Mouse (Mus musculus) limb, embryonic 10.5 days (tissue): ENCODE data around the gene Krtap16-1. TPM values are rescaled to one million over a fixed set of nuclear protein-coding genes. Genes with fewer than 3 reads are reported as not detected.

Experiments
- DNase-seq: peaks from one replicate; pipeline ENCODE4 v3.0.0-alpha.2; 2017; ENCODE audit warnings: low spot score
- H3K27ac ChIP-seq: fragments of 300-500 bp; sonication (generic); 2 replicates; pipeline ENCODE4 v1.5.1; 2016; ENCODE audit warnings: mild to moderate bottlenecking
- H3K27me3 ChIP-seq: fragments of 300-500 bp; sonication (generic); 2 replicates; pipeline ENCODE4 v1.6.1; 2016; ENCODE audit warnings: low read depth, mild to moderate bottlenecking; ENCODE audit not compliant: poor library complexity, severe bottlenecking
- H3K36me3 ChIP-seq: fragments of 300-500 bp; sonication (generic); 2 replicates; pipeline ENCODE4 v1.6.1; 2016; ENCODE audit warnings: mild to moderate bottlenecking, moderate library complexity
- H3K4me1 ChIP-seq: fragments of 300-500 bp; sonication (generic); 2 replicates; pipeline ENCODE4 v1.6.1; 2016
- H3K4me3 ChIP-seq: fragments of 300-500 bp; sonication (generic); 2 replicates; pipeline ENCODE4 v1.5.1; 2016; ENCODE audit warnings: mild to moderate bottlenecking, moderate library complexity
- H3K9me3 ChIP-seq: fragments of 300-500 bp; sonication (generic); replicated peaks from 2 replicates; pipeline ENCODE4 v1.6.1; 2016; ENCODE audit warnings: mild to moderate bottlenecking
- WGBS: fragments of 180-500 bp; shearing (Covaris S2); methylation state at CpG from one replicate; pipeline ENCODE4 v1.1.7; 2016; 5-methylcytosine and 5-hydroxymethylcytosine counted together
- polyA plus RNA-seq: library from polyadenylated mRNA; unstranded; fragments of >200 nt; fragmentation: Nextera tagmentation; extraction: Ambion mirVana; gene quantifications from 2 replicates; pipeline ENCODE4 v1.2.1, GENCODE M21; 2016

Gene Krtap16-1
- polyA plus RNA-seq, 1 experiment from 2014 or later = not detected

DNA sequence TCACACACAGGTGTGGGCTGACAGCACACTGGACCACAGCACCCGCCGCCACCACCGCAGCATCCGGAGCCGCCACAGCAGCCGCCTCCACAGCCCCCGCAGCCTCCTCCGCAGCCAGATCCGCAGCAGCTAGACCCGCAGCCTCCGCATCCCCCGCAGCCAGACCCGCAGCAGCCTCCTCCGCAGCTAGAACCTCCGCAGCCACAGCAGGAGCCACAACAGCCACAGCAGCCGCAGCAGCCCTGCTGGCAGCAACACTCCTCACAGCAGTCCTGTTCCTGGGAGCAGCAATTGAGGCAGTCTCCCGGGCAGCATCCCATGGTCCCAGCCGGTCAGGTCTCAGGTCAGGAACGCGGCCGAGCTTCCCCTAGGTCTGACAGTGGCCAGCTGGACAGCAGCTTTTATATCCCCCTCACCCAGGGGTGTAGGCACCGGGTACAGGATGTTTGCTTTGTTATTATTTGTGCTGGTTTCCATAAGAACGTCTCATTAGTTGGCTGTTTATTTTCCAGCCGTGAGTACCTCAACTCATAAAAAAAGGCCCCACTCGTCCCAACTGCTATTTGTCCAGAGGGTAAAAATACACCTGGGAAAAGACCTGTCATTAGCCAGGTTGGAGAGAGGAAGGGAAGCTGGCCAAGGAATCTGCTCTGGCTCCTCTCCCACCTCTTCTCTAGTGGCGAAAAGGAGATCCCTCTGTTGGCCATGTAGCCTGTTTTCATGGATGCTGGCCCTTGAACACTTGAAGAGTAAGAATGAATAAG, 7.4 kb upstream of the Krtap16-1 start, which contains the start of gene Krtap17-1:
Krtap17-1 (minus strand) TSS at position 375 of the 764 bp plus-strand sequence.
- H3K36me3 ChIP-seq = no peaks in the 10 kb centered on the region
- H3K9me3 ChIP-seq = no peaks in the 10 kb centered on the region
- peaks cover 27% of the 10 kb centered on the region for H3K27me3 ChIP-seq
- H3K4me3 ChIP-seq = peak within 1 kb of the TSS; percentile 33
- peak; percentile 33 for DNase-seq
- WGBS = 33% methylated on average over 26 of the region's 26 CpGs
- peaks cover 9% of the 10 kb centered on the region for H3K4me1 ChIP-seq
- H3K27ac ChIP-seq = no peak within 1 kb of the TSS

DNA sequence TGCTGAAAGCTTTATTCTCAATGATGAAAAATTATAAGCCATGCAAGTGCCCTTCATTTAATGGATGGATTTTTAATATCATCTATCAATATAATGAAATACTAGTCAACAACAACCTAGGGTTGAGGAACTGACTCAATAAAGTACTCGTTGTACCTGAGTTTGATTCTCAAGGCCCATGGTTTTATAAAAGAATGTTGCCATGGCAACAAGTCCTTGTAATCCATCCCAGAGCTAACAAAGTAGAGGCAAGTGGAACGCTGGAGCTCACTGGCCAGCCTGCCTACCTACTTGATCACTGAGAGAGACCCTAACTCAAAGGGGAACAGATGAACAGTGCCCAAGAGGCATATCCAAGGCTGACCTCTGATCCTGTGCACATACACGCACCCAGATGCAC, 4.2 kb upstream of the Krtap16-1 start:
- no peak overlapping the region for H3K4me3 ChIP-seq
- peaks cover 15% of the 10 kb centered on the region for H3K4me1 ChIP-seq
- no peak overlapping the region for H3K27ac ChIP-seq
- no peak for DNase-seq
- peaks cover 27% of the 10 kb centered on the region for H3K27me3 ChIP-seq
- WGBS = 92% methylated on average over 3 of the region's 3 CpGs
- no peaks in the 10 kb centered on the region for H3K36me3 ChIP-seq
- H3K9me3 ChIP-seq = no peaks in the 10 kb centered on the region

DNA sequence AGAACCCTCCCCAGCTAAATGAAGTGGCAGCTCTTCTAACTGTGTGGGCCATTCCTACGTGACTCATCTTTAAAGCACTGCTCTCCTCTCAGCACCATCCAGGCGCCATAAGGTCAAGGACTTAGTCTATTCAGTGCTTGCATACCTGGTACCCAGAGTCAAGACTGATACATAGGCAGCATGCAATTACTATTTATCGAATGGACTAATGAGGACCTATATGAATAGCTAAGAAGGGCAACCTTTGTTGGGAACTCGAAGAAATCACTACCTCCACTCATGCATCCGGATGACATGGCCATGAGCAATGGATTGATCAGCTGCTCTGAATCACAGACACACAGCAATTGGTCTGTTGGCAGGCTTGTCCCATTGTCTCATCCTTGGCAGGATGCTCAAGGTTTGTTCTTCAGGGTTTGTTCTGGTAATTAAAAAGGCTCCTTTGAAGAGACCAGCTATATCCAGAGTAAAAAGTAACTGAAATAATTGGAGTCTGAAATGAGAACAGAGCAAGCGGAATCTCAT, 3.5 kb upstream of the Krtap16-1 start:
- H3K4me1 ChIP-seq = peaks cover 15% of the 10 kb centered on the region
- H3K27ac ChIP-seq = no peak overlapping the region
- no peaks in the 10 kb centered on the region for H3K9me3 ChIP-seq
- no peak for DNase-seq
- peaks cover 26% of the 10 kb centered on the region for H3K27me3 ChIP-seq
- no peak overlapping the region for H3K4me3 ChIP-seq
- no peaks in the 10 kb centered on the region for H3K36me3 ChIP-seq
- WGBS = 86% methylated on average over 6 of the region's 6 CpGs

DNA sequence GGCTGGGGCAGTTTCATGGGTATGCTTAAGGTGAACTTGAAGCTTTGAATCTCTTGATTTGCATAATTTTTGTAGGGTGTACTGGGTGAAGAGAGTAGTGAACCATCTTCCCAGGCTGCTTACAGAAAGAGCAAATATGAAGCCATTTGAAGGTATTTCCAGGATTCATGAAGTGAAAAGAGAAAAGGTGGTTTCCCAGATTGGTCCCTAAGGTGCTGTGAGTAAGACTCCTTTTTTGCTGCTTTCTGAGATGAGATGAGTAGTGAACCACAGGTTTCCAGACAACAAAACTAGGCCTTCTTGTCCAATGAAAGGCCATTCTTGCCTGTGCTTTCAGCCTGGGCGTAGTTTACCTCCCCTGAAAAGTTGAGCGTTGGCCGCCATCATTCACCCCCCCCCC, 2.1 kb upstream of the Krtap16-1 start:
- peaks cover 9% of the 10 kb centered on the region for H3K4me1 ChIP-seq
- no peak for DNase-seq
- 98% methylated on average over 3 of the region's 3 CpGs for WGBS
- H3K4me3 ChIP-seq = no peak overlapping the region
- H3K36me3 ChIP-seq = no peaks in the 10 kb centered on the region
- peaks cover 12% of the 10 kb centered on the region for H3K27me3 ChIP-seq
- no peaks in the 10 kb centered on the region for H3K9me3 ChIP-seq
- H3K27ac ChIP-seq = no peak overlapping the region

DNA sequence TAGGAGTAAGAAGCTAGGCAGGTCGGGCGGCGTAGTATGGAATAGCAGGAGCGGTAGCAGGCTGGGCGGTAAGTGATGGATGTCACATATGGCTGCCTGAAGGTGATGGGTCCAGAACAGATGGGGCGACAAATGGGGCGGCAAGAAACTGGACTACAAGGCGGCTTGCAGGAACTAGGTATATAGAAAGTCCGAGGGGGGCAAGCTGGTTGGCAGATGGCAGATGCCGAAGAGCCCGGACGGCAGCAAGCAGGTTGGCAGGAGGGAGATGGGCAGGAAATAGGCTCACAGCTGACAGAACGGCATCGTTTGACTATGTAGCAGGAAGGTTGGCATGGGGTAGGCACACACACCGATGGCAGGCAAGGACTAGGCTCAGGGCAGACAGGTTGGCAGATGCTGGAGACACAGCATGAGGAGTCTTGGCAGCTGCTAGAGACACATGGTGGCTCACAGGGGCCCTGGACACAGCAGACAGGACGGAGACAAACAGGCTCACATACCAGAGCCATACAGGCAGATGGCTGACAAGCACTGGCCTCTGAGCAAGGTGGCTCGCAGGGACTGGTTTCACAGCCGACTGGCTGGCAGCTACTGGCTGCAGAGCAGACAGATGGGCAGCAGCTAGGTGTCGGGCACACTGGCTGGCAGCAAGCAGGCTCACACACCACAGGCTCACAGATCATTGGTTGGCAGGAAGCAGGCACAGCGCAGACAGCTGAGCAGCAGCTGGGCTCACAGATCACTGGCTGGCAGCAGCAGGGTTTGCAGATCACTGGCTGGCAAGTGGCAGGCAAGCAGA, 905 bp downstream of the Krtap16-1 start:
- DNase-seq = no peak
- WGBS = 85% methylated on average over 20 of the region's 20 CpGs

DNA sequence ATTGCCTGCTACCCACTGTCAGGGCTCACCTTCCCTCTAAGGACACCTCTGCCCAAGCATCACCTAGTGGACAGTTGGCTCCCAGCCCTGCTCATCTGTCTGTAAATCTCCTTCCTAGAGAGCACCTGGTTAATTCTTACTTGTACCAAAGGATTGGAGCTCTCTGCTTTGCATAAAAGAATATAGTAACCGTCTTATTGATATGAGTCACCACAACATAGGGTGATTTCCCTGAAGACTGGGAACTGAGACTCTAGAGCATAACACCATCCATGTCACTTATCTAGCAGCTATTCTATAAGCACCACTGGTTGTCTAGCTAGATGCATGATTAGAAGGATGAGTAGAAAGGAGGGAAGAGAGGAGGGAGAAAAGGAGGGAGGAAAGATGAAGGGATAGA, 3.0 kb downstream of the Krtap16-1 start:
- Histone ChIP-seq H3K36me3 (no peaks in the 10 kb centered on the region), H3K9me3 (no peaks in the 10 kb centered on the region), H3K27me3 (no peaks in the 10 kb centered on the region), H3K4me3 (no peak overlapping the region), H3K4me1 (0 out of 2 replicates have a peak, but pooled peaks cover 6% of the 10 kb centered on the region), H3K27ac (no peak overlapping the region)
- 95% methylated on average over 1 of the region's 1 CpGs for WGBS
- DNase-seq = no peak

More for the DNA sequence above, 905 bp downstream of the Krtap16-1 start:
- Histone ChIP-seq H3K27me3 (no peaks in the 10 kb centered on the region), H3K4me1 (0 out of 2 replicates have a peak, but pooled peaks cover 6% of the 10 kb centered on the region), H3K27ac (no peak overlapping the region), H3K4me3 (no peak overlapping the region), H3K9me3 (no peaks in the 10 kb centered on the region), H3K36me3 (no peaks in the 10 kb centered on the region)

DNA sequence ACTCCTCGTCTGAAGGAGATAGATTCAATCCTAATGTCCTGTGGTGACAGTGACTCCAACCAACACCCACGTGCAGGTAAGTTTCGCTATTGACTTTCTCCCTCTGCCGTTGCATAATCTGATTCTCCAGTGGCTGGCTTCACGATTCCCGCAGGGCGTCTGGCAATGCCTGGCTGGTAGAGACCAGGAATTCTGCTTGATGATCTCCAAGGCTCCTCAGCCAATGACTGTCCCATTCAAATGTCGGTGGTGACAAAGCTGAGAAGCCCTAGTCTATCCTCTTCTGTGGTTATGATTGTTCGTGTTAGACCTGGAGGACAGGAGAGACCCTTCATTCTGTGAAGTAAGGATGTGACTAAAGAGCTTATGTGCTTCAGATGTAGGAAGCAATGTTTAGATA, 3.7 kb downstream of the Krtap16-1 start:
- 91% methylated on average over 9 of the region's 9 CpGs for WGBS
- H3K36me3 ChIP-seq = no peaks in the 10 kb centered on the region
- H3K4me3 ChIP-seq = no peak overlapping the region
- no peak for DNase-seq
- no peaks in the 10 kb centered on the region for H3K27me3 ChIP-seq
- 0 out of 2 replicates have a peak, but pooled peaks cover 6% of the 10 kb centered on the region for H3K4me1 ChIP-seq
- no peak overlapping the region for H3K27ac ChIP-seq
- no peaks in the 10 kb centered on the region for H3K9me3 ChIP-seq

DNA sequence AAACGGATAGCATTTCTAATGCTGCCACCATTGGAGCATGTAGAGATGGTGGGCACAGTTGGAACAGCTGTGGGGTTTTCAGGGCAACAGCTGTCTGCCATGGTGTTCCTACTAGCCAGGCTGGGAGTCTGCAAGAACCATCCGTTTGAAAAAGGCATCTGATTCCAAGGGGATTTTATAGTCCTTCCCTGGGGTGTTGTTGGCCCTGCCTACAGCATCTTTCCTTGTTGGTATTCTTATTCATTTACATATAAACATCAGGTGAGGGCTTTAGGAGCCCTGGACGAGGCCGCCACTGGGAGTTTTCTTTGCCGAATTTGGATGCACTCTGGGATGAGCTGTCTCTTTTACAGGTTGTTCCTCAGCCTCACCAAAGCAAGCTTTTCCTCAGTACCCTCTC, 7.4 kb downstream of the Krtap16-1 start, which contains the start of gene Krtap29-1:
Krtap29-1 (minus strand) TSS at position 101 of the 400 bp plus-strand sequence.
- DNase-seq = no peak
- Histone ChIP-seq H3K9me3 (no peaks in the 10 kb centered on the region), H3K27me3 (no peaks in the 10 kb centered on the region), H3K27ac (no peak within 1 kb of the TSS), H3K36me3 (no peaks in the 10 kb centered on the region), H3K4me1 (no peaks in the 10 kb centered on the region), H3K4me3 (no peak within 1 kb of the TSS)
- WGBS = 68% methylated on average over 5 of the region's 5 CpGs

DNA sequence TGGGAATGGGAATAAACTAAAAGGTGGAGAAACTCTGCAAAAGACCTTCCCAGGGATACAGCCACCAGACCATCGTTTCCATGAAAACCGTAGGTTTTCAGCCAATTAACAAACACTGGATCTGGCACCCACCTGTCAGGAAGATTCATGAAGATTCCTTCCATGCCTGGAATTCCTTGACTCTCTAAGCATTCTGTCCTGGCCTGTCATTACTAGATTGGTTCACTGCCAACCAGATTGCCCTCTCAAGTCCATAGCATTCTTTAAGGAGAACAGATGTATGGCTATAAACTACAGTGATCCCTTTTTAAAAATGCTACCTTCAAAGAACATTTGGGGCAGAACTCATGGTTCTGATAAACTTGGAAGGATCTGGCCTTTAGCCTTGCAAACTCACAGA, 20.4 kb downstream of the Krtap16-1 start:
- Histone ChIP-seq H3K27me3 (no peaks in the 10 kb centered on the region), H3K36me3 (no peaks in the 10 kb centered on the region), H3K4me1 (no peaks in the 10 kb centered on the region), H3K9me3 (no peaks in the 10 kb centered on the region), H3K4me3 (no peak overlapping the region), H3K27ac (no peak overlapping the region)
- WGBS = 26% methylated on average over 2 of the region's 2 CpGs
- no peak for DNase-seq

DNA sequence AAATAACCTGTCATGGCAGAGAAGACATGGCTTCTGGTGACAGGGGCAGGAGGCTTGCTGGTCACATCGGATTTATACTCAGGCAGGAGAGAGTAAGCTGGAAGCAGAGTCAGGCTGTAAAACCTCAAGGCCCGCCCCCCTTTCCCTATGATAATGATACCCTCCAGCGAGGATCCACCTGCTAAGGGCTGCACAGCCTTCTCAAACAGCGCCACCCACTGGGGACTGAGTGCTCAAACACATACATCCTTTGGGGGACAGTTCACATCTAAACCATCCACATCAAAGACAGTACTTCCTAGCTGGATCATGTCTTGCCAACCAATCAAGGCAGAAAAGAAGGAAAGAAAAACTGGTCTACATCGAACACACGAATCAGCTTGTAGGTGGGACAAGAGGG, 22.2 kb downstream of the Krtap16-1 start:
- Histone ChIP-seq H3K27ac (no peak overlapping the region), H3K36me3 (no peaks in the 10 kb centered on the region), H3K27me3 (no peaks in the 10 kb centered on the region), H3K9me3 (no peaks in the 10 kb centered on the region), H3K4me1 (no peaks in the 10 kb centered on the region), H3K4me3 (no peak overlapping the region)
- no peak for DNase-seq
- 58% methylated on average over 6 of the region's 6 CpGs for WGBS

DNA sequence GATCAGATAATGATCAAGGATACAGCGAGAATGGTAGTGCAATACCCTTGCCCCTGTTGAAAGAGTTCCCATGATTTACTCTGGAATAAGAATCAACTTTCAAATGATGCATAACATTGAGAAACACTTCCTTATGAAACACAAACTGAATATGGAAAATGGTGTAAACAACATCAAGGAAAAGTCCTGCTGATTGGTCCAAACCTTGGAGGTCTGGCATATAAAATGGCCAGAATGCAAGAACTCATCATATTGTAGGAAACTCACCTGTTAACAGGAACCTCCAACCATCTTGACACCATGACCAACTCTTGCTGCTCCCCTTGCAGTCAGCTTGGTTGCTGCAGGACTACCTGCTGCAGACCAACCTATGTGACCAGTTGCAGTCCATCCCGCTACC, 38.2 kb downstream of the Krtap16-1 start, which contains the start of gene Krtap9-5:
Krtap9-5 (plus strand) TSS at position 301 of the 400 bp plus-strand sequence.
- no peaks in the 10 kb centered on the region for H3K36me3 ChIP-seq
- H3K27ac ChIP-seq = no peak within 1 kb of the TSS
- H3K4me3 ChIP-seq = no peak within 1 kb of the TSS
- no peaks in the 10 kb centered on the region for H3K4me1 ChIP-seq
- H3K9me3 ChIP-seq = no peaks in the 10 kb centered on the region
- 90% methylated on average over 2 of the region's 2 CpGs for WGBS
- H3K27me3 ChIP-seq = no peaks in the 10 kb centered on the region
- no peak for DNase-seq

DNA sequence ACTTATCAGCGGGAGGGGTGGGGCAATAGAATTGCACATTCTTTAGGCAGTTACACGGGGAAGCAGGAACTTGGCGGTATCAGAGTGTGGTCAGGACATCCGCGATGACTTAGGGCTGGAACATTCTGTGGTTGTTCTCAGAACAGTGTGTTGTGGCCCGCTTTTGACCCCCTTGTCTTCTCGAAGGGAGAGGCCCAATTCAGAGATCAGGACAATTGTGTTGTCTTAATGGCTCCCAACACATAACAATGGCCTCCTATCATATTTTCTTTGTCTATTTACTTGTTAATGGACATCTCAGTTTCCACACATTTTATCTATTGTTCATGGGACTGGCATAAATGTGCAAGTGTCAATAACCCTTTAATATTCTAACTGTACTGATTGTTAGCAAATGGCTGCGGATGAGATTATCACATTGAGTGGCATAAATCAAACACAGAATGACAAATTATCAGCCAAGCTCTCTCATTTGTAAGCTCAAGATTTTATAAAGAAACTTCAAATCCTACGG, 48.6 kb downstream of the Krtap16-1 start:
- no peaks in the 10 kb centered on the region for H3K9me3 ChIP-seq
- H3K27ac ChIP-seq = no peak overlapping the region
- no peak overlapping the region for H3K4me3 ChIP-seq
- WGBS = 89% methylated on average over 9 of the region's 9 CpGs
- H3K4me1 ChIP-seq = no peaks in the 10 kb centered on the region
- H3K36me3 ChIP-seq = no peaks in the 10 kb centered on the region
- no peaks in the 10 kb centered on the region for H3K27me3 ChIP-seq
- no peak for DNase-seq

DNA sequence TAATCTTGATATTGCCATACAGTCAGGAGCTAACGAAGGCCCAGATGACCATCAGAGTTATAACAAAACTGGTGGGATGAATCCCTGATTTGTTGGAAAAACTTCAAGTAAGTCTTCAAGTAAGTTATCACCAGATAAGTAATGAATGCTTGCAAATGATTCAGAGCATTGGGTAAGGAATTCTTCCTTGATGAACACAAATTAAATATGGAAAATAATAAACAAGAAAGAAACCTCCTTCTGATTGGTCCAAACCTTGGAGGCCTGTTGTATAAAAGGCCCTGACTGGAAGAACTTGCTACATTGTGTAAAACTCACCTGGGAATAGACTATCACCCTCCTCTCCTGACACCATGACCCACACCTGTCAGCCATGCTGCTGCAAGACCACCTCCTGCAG, 50.4 kb downstream of the Krtap16-1 start, which contains the start of gene Krtap31-2:
Krtap31-2 (plus strand) TSS at position 301 of the 400 bp plus-strand sequence.
- no peaks in the 10 kb centered on the region for H3K27me3 ChIP-seq
- H3K27ac ChIP-seq = no peak within 1 kb of the TSS
- 88% methylated on average over 1 of the region's 1 CpGs for WGBS
- no peaks in the 10 kb centered on the region for H3K36me3 ChIP-seq
- H3K9me3 ChIP-seq = no peaks in the 10 kb centered on the region
- DNase-seq = no peak
- no peaks in the 10 kb centered on the region for H3K4me1 ChIP-seq
- no peak within 1 kb of the TSS for H3K4me3 ChIP-seq
